Mouse (Mus musculus): ENCODE measurements around the gene Fam214a. TPM values are rescaled to one million over a fixed set of nuclear protein-coding genes. Genes with fewer than 3 reads are reported as not detected.
A peak's percentile ranks its signal among the peaks of the same experiment; 100 is the strongest.

The Fam214a gene
- polyA plus RNA-seq, 1 experiment = 43.2 TPM

GRCm38 (mm10) chr9:75050003-75050402 lies 97.3 kb downstream of the Fam214a start:
- Histone ChIP-seq H3K4me3 (ENCODE audit: insufficient read depth, low read length) (no peak overlapping the region), H3K27ac (ENCODE audit: insufficient read depth, low read depth, low read length) (peak overlapping the region; percentile 19; the same call in 1 of the 2 replicates), H3K4me1 (ENCODE audit: control insufficient read depth, insufficient read depth, low read length) (peaks cover 31% of the 10 kb centered on the region)
- no peak for TF ChIP-seq POLR2A (IDR thresholded peaks at IDR 0.05; ENCODE audit: borderline replicate concordance, low read depth, low read length)
- TF ChIP-seq CTCF (IDR thresholded peaks at IDR 0.05; ENCODE audit: low read depth, low read length) = no peak

GRCm38 (mm10) chr9:75051841-75052240 lies 99.2 kb downstream of the Fam214a start:
- H3K4me1 ChIP-seq (ENCODE audit: control insufficient read depth, insufficient read depth, low read length) = peaks cover 19% of the 10 kb centered on the region
- H3K27ac ChIP-seq (ENCODE audit: insufficient read depth, low read depth, low read length) = no peak overlapping the region
- H3K4me3 ChIP-seq (ENCODE audit: insufficient read depth, low read length) = no peak overlapping the region
- no peak for TF ChIP-seq CTCF (IDR thresholded peaks at IDR 0.05; ENCODE audit: low read depth, low read length)
- no peak for TF ChIP-seq POLR2A (IDR thresholded peaks at IDR 0.05; ENCODE audit: borderline replicate concordance, low read depth, low read length)

- H3K27ac ChIP-seq (ENCODE audit: insufficient read depth, low read depth, low read length) = no peak overlapping the region
- TF ChIP-seq POLR2A (IDR thresholded peaks at IDR 0.05; ENCODE audit: borderline replicate concordance, low read depth, low read length) (no peak), CTCF (IDR thresholded peaks at IDR 0.05; ENCODE audit: low read depth, low read length) (no peak)
- peaks cover 6% of the 10 kb centered on the region for H3K4me1 ChIP-seq (ENCODE audit: control insufficient read depth, insufficient read depth, low read length)
- H3K4me3 ChIP-seq (ENCODE audit: insufficient read depth, low read length) = no peak overlapping the region
These were observed 102.4 kb downstream of the Fam214a start for GRCm38 (mm10) chr9:75055046-75055445.

GRCm38 (mm10) chr9:75064678-75065331 lies 112.1 kb downstream of the Fam214a start:
- no peak for TF ChIP-seq CTCF (IDR thresholded peaks at IDR 0.05; ENCODE audit: low read depth, low read length)
- no peaks in the 10 kb centered on the region for H3K4me1 ChIP-seq (ENCODE audit: control insufficient read depth, insufficient read depth, low read length)
- H3K27ac ChIP-seq (ENCODE audit: insufficient read depth, low read depth, low read length) = no peak overlapping the region
- no peak overlapping the region for H3K4me3 ChIP-seq (ENCODE audit: insufficient read depth, low read length)

- Histone ChIP-seq H3K4me1 (ENCODE audit: control insufficient read depth, insufficient read depth, low read length) (peaks cover 15% of the 10 kb centered on the region), H3K4me3 (ENCODE audit: insufficient read depth, low read length) (peak within 1 kb of the TSS; percentile 85), H3K27ac (ENCODE audit: insufficient read depth, low read depth, low read length) (peak within 1 kb of the TSS; percentile 94)
- TF ChIP-seq CTCF (IDR thresholded peaks at IDR 0.05; ENCODE audit: low read depth, low read length) (no peak), POLR2A (IDR thresholded peaks at IDR 0.05; ENCODE audit: borderline replicate concordance, low read depth, low read length) (no peak)
These were observed 117.9 kb downstream of the Fam214a start, which contains the start of gene Myo5a for GRCm38 (mm10) chr9:75070457-75071028. Gene Myo5a (plus strand): TSS chr9:75071015.

- TF ChIP-seq CTCF (IDR thresholded peaks at IDR 0.05; ENCODE audit: low read depth, low read length) (no peak), POLR2A (IDR thresholded peaks at IDR 0.05; ENCODE audit: borderline replicate concordance, low read depth, low read length) (peak; percentile 75; the same call in 1 of the 2 replicates)
- H3K27ac ChIP-seq (ENCODE audit: insufficient read depth, low read depth, low read length) = peak overlapping the region; percentile 94
- H3K4me1 ChIP-seq (ENCODE audit: control insufficient read depth, insufficient read depth, low read length) = peaks cover 19% of the 10 kb centered on the region
- H3K4me3 ChIP-seq (ENCODE audit: insufficient read depth, low read length) = peak overlapping the region; percentile 85
These were observed 118.5 kb downstream of the Fam214a start for GRCm38 (mm10) chr9:75071029-75071705.

- peak overlapping the region; percentile 85 for H3K4me3 ChIP-seq (ENCODE audit: insufficient read depth, low read length)
- H3K27ac ChIP-seq (ENCODE audit: insufficient read depth, low read depth, low read length) = peak overlapping the region; percentile 94
- peaks cover 22% of the 10 kb centered on the region for H3K4me1 ChIP-seq (ENCODE audit: control insufficient read depth, insufficient read depth, low read length)
- no peak for TF ChIP-seq CTCF (IDR thresholded peaks at IDR 0.05; ENCODE audit: low read depth, low read length)
- no peak; the same call in 1 of the 2 replicates for TF ChIP-seq POLR2A (IDR thresholded peaks at IDR 0.05; ENCODE audit: borderline replicate concordance, low read depth, low read length)
These were observed 119.1 kb downstream of the Fam214a start for GRCm38 (mm10) chr9:75071706-75072192.

GRCm38 (mm10) chr9:75072361-75072760 lies 119.7 kb downstream of the Fam214a start:
- H3K27ac ChIP-seq (ENCODE audit: insufficient read depth, low read depth, low read length) = peak overlapping the region; percentile 94
- peak overlapping the region; percentile 85 for H3K4me3 ChIP-seq (ENCODE audit: insufficient read depth, low read length)
- H3K4me1 ChIP-seq (ENCODE audit: control insufficient read depth, insufficient read depth, low read length) = peaks cover 27% of the 10 kb centered on the region
- TF ChIP-seq CTCF (IDR thresholded peaks at IDR 0.05; ENCODE audit: low read depth, low read length) (no peak), POLR2A (IDR thresholded peaks at IDR 0.05; ENCODE audit: borderline replicate concordance, low read depth, low read length) (no peak)

GRCm38 (mm10) chr9:75077191-75077590 lies 124.5 kb downstream of the Fam214a start:
- TF ChIP-seq POLR2A (IDR thresholded peaks at IDR 0.05; ENCODE audit: borderline replicate concordance, low read depth, low read length) (no peak), CTCF (IDR thresholded peaks at IDR 0.05; ENCODE audit: low read depth, low read length) (no peak)
- no peak overlapping the region for H3K4me3 ChIP-seq (ENCODE audit: insufficient read depth, low read length)
- peak overlapping the region; percentile 95 for H3K27ac ChIP-seq (ENCODE audit: insufficient read depth, low read depth, low read length)
- H3K4me1 ChIP-seq (ENCODE audit: control insufficient read depth, insufficient read depth, low read length) = peaks cover 44% of the 10 kb centered on the region

Other genes starting within 250 kb of the Fam214a start
- gene Onecut1, start 91.0 kb upstream of the Fam214a start, polyA plus RNA-seq (2012; ENCODE audit: insufficient read depth, insufficient read length, missing spikeins) = not detected in 2 replicates
- 176 and 183 TPM in 2 replicates for gene Arpp19, start 84.7 kb downstream of the Fam214a start, polyA plus RNA-seq (2012; ENCODE audit: insufficient read depth, insufficient read length, missing spikeins)
- 230 and 234 TPM in 2 replicates for gene Myo5a, start 118.1 kb downstream of the Fam214a start, polyA plus RNA-seq (2012; ENCODE audit: insufficient read depth, insufficient read length, missing spikeins)

Data from bone marrow macrophage, adult 2 months (primary cell).